Mouse (Mus musculus) stomach, embryonic 16.5 days (tissue): ENCODE measurements around the gene Gabbr2. TPM values are rescaled to one million over a fixed set of nuclear protein-coding genes. Genes with fewer than 3 reads are reported as not detected.

Experiments
- ATAC-seq: fragments of 200-750 bp; cut with Nextera tagmentation; 2 replicates; pipeline ENCODE4 v1.8.0; 2017; ENCODE audit warnings: moderate number of reproducible peaks, moderate TSS enrichment; ENCODE audit not compliant: insufficient read depth, low FRiP score
- H3K27ac ChIP-seq: fragments of 300-500 bp; sonication (generic); 2 replicates; pipeline ENCODE4 v1.5.1; 2014; ENCODE audit warnings: low read length
- H3K27me3 ChIP-seq: fragments of 300-500 bp; sonication (generic); 2 replicates; pipeline ENCODE4 v1.6.1; 2014; ENCODE audit warnings: low read length, control low read depth, mixed read lengths; ENCODE audit not compliant: control insufficient read depth, insufficient read depth
- H3K36me3 ChIP-seq: fragments of 300-500 bp; sonication (generic); 2 replicates; pipeline ENCODE4 v1.6.1; 2014; ENCODE audit warnings: low read length; ENCODE audit not compliant: control insufficient read depth, insufficient read depth
- H3K4me1 ChIP-seq: fragments of 300-500 bp; sonication (generic); 2 replicates; pipeline ENCODE4 v1.6.1; 2014; ENCODE audit warnings: low read length, control low read depth, mixed read lengths; ENCODE audit not compliant: control insufficient read depth, insufficient read depth
- H3K4me2 ChIP-seq: fragments of 300-500 bp; sonication (generic); 2 replicates; pipeline ENCODE4 v1.6.1; 2014; ENCODE audit warnings: low read depth, low read length, mixed read lengths
- H3K4me3 ChIP-seq: fragments of 300-500 bp; sonication (generic); replicated peaks from 2 replicates; pipeline ENCODE4 v1.5.1; 2014; ENCODE audit warnings: mild to moderate bottlenecking, low read length
- H3K9ac ChIP-seq: fragments of 300-500 bp; sonication (generic); 2 replicates; pipeline ENCODE4 v1.6.1; 2014; ENCODE audit warnings: low read length
- H3K9me3 ChIP-seq: fragments of 300-500 bp; sonication (generic); replicated peaks from 2 replicates; pipeline ENCODE4 v1.6.1; 2016; ENCODE audit warnings: low read length, control low read depth; ENCODE audit not compliant: control insufficient read depth
- WGBS: fragments of 180-500 bp; shearing (Covaris S2); extraction: QIAGEN DNeasy Blood & Tissue Kit; methylation state at CpG from one replicate; pipeline ENCODE4 v1.1.7; 2014; 5-methylcytosine and 5-hydroxymethylcytosine counted together
- polyA plus RNA-seq: library from polyadenylated mRNA; unstranded; fragments of >200 nt; fragmentation: Nextera tagmentation; extraction: Ambion mirVana; gene quantifications from 2 replicates; pipeline ENCODE4 v1.2.1, GENCODE M21; 2015

The Gabbr2 gene
- polyA plus RNA-seq, 1 experiment from 2014 or later: 0.10 TPM

DNA sequence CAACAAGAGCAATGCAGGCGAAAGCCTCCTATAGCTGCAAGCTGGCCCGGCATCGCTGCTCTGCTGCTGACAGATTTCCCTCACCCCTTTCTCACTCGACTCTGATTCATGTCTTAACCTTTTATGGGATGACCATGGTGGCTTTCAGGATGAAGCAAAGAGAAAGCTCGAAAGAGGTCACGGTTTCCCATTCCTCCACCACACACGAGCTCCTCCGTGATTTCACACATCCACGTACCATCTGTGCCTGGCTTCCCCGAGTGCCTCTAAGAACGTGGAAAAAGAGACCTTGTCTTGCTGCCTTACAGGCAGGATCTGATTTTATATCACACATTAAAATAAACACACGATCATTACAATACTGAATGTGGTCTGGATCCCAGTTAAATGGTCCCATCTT, 220.6 kb downstream of the Gabbr2 start:
- no peak for ATAC-seq
- H3K9ac ChIP-seq: no peak overlapping the region
- WGBS: 80% methylated on average over 12 of the region's 12 CpGs

DNA sequence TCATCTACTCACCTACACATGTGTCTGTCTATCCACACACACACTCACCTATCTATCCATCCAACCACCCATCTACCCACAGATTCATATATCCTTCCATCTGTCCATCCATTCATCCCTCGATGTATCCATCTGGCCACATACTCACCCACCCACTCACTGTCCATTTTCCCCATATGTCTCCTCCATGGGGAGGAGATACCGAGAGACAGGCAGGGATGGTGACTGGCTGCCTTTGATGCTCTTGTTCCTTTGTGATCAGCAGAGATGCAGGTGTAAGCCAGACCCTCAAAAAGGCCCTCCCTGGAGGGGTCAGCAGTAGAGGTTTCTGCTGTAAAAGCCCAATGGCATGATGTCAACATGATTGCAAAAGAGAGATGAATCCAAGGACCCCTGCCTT, 221.0 kb downstream of the Gabbr2 start:
- Histone ChIP-seq H3K36me3 (no peaks in the 10 kb centered on the region), H3K9ac (no peak overlapping the region), H3K27ac (no peak overlapping the region), H3K4me1 (no peaks in the 10 kb centered on the region), H3K27me3 (no peaks in the 10 kb centered on the region), H3K4me2 (no peak overlapping the region), H3K4me3 (no peak overlapping the region), H3K9me3 (no peaks in the 10 kb centered on the region)
- no peak for ATAC-seq
- 77% methylated on average over 2 of the region's 2 CpGs for WGBS

More for the DNA sequence above, 220.6 kb downstream of the Gabbr2 start:
- H3K9me3 ChIP-seq: no peaks in the 10 kb centered on the region
- no peak overlapping the region for H3K4me2 ChIP-seq
- no peaks in the 10 kb centered on the region for H3K36me3 ChIP-seq
- H3K27me3 ChIP-seq: no peaks in the 10 kb centered on the region
- H3K4me3 ChIP-seq: no peak overlapping the region
- no peaks in the 10 kb centered on the region for H3K4me1 ChIP-seq
- no peak overlapping the region for H3K27ac ChIP-seq

DNA sequence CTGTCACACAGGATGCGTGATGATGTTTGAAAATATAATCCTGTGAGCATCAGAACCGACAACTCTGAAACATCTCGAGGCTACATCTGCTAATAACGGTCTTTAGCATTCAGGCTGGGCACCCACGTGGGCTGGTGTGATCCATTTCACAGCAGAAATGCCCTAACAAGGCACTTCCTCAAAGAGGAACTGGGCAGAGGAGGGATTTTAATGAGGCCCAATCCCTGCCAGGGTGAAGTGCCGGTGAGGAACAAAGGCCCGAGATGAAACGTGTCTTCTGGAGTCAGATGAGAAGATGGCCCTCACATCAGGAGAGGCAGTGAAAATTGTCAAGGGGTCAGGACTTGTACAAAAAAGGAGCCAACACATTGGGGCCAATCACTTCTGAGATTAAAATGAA, 221.6 kb downstream of the Gabbr2 start:
- no peaks in the 10 kb centered on the region for H3K9me3 ChIP-seq
- H3K4me1 ChIP-seq: no peaks in the 10 kb centered on the region
- no peak for ATAC-seq
- no peak overlapping the region for H3K4me2 ChIP-seq
- WGBS: 83% methylated on average over 8 of the region's 8 CpGs
- no peaks in the 10 kb centered on the region for H3K36me3 ChIP-seq
- H3K27ac ChIP-seq: no peak overlapping the region
- H3K4me3 ChIP-seq: no peak overlapping the region
- no peak overlapping the region for H3K9ac ChIP-seq
- H3K27me3 ChIP-seq: no peaks in the 10 kb centered on the region

DNA sequence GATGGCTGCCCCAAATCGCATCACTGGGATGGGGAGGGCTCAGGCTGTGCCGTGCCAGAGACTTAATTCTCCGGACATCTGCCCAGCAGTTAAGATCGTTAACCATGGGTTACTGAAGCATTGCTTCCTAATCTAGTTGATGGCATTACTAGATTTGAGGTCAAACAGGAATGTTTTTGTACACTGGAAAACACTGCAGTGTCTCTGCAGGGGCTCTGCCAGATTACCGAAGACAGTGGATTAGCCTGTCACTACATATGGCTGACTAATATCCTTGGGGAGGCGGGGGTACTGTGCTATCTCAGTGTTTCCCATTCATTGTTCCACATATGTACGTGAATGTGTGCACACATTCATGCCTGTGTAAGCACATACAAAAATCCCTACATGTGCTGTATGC, 225.3 kb downstream of the Gabbr2 start:
- Histone ChIP-seq H3K27ac (no peak overlapping the region), H3K9ac (no peak overlapping the region), H3K4me3 (no peak overlapping the region), H3K36me3 (no peaks in the 10 kb centered on the region), H3K4me1 (no peaks in the 10 kb centered on the region), H3K4me2 (no peak overlapping the region), H3K27me3 (no peaks in the 10 kb centered on the region), H3K9me3 (no peaks in the 10 kb centered on the region)
- ATAC-seq: no peak
- WGBS: 79% methylated on average over 7 of the region's 7 CpGs

DNA sequence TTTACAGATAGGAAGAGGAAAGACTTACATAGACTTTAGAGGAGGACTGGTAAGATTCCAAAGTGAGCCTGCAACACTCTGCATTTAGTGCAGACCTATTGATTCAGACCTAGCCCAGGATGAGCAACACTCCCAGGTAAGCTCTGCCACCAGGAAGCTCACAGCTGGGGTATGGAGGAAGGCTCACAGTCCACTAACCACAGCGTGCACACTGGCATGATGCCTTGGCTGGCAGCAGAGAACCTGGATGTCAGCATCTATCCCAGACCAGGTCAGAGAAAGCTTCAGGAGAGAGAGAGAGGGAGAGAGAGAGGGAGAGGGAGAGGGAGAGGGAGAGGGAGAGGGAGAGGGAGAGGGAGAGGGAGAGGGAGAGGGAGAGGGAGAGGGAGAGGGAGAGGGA, 231.8 kb downstream of the Gabbr2 start:
- WGBS: 64% methylated on average over 1 of the region's 1 CpGs
- no peak overlapping the region for H3K4me3 ChIP-seq
- no peak overlapping the region for H3K4me2 ChIP-seq
- no peaks in the 10 kb centered on the region for H3K27me3 ChIP-seq
- H3K4me1 ChIP-seq: no peaks in the 10 kb centered on the region
- no peak overlapping the region for H3K9ac ChIP-seq
- no peak overlapping the region for H3K27ac ChIP-seq
- H3K36me3 ChIP-seq: no peaks in the 10 kb centered on the region
- no peak for ATAC-seq
- H3K9me3 ChIP-seq: no peaks in the 10 kb centered on the region

DNA sequence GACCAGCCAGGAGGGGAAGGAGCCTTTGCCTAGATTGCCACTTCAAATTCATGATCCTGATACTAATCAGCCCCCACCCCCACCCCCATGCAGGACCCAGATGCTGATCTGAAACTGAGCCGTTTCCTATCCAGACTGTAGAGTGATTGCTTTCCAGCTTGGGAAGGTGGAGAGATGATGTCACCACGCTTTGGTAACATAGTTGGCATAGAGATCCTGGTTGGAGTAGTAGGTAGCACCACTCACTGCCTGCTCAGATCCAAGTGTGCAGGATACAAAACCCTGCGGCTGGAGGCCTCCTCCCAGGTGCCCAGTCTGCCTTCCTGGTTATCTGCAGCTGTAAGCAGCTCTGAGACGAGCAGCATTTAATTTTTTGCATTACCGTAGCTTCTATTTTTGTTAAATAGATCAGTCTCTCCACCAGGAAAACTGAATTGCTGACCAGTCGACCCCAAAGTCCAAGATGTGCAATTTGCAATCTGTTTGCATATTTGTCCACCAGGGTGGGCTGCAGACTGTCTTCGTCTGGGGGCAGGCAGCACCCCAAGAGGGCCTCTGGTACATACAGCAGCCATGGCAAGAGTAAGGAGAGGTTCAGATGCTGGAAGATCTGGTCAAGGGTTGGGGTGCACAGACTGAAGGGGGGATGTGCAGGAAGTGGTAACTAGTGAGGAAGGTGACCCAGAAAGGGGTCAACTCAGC, 233.2 kb downstream of the Gabbr2 start:
- 55% methylated on average over 7 of the region's 7 CpGs for WGBS
- Histone ChIP-seq H3K27me3 (no peaks in the 10 kb centered on the region), H3K4me3 (no peak overlapping the region), H3K4me2 (no peak overlapping the region), H3K36me3 (no peaks in the 10 kb centered on the region), H3K4me1 (no peaks in the 10 kb centered on the region), H3K9ac (no peak overlapping the region), H3K27ac (no peak overlapping the region), H3K9me3 (no peaks in the 10 kb centered on the region)
- no peak for ATAC-seq

DNA sequence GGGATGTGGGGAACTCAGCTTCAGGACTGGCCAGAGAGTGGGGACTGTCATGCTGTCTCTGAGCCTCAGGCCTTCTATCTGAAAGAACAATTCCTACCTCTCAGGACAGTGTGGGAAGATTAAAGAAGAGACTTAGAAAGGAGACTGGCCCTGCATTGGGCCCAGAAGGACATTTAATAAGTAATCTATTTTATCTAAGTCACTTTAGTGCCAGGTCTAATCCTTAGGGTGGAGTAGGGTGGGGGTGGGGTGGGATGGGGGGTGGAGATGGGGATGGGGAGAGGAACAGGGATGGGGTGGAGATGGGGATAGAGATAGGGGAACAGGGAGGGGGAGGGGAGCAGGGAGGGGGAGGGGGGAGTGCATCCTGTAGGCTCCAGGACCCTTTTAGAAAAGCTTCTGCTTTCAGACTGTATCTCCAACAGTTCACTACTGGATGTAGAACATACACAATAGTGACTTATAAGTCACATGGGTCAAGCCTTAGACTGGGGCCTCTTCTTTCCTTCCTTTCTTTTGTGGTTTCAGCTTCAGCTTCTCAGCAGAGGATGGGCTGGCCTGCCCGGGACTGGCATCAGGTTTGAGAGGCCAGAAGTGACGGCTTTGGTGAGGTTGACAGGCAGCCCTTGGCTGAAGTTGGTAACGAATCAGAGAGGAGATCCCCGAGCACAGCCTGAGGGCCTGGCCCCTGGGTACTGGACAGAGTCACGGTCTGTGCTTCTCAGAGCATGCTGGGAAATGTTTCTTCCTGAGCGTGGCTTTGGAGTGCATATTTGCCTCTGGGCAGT, 237.1 kb downstream of the Gabbr2 start:
- H3K9me3 ChIP-seq: no peaks in the 10 kb centered on the region
- H3K9ac ChIP-seq: no peak overlapping the region
- no peak for ATAC-seq
- no peak overlapping the region for H3K4me2 ChIP-seq
- H3K4me1 ChIP-seq: no peaks in the 10 kb centered on the region
- no peak overlapping the region for H3K4me3 ChIP-seq
- no peaks in the 10 kb centered on the region for H3K36me3 ChIP-seq
- H3K27ac ChIP-seq: no peak overlapping the region
- 34% methylated on average over 6 of the region's 6 CpGs for WGBS
- H3K27me3 ChIP-seq: no peaks in the 10 kb centered on the region

DNA sequence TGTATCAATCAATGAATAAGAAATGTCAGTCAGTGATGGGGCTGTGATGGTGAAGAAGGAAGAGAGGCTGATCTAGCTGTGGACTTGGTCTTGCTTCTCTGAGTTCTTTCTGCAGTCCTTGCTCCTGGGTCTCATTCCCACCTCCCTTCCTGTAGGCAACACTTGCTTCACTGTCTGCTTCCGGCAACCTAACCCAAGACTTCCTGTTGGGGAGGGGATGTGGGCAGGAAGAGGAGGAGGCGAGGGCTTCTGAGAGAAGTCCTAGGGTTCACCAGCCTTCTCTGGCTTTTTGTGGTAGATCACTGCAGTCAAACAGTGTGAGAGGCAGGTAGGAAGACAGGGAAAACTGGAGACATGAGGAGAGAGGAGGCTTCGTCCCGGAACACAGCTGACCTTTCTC, 239.4 kb downstream of the Gabbr2 start:
- H3K9ac ChIP-seq: no peak overlapping the region
- H3K4me1 ChIP-seq: no peaks in the 10 kb centered on the region
- 70% methylated on average over 4 of the region's 4 CpGs for WGBS
- no peak for ATAC-seq
- H3K4me3 ChIP-seq: no peak overlapping the region
- no peaks in the 10 kb centered on the region for H3K9me3 ChIP-seq
- no peaks in the 10 kb centered on the region for H3K27me3 ChIP-seq
- no peaks in the 10 kb centered on the region for H3K36me3 ChIP-seq
- H3K27ac ChIP-seq: no peak overlapping the region
- H3K4me2 ChIP-seq: no peak overlapping the region

DNA sequence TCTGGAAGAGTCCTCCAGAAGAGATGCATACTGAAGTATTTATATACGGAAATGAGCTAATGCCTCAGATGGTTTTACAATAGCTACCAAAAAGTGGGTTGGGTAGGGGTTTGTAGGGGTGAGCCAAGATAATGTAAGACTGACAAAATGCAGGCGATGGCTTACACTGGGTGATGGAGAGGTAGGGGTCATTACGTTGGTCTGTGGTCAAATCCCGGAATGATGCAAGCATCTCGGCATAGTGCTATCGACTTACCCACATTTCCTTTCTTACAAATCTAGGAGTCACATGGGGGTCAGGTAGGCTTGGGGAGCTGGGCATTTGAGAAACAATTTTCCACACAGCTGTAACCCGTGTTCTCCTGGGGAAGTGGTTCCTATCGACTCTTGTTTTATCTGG, 242.7 kb downstream of the Gabbr2 start:
- Histone ChIP-seq H3K4me1 (no peaks in the 10 kb centered on the region), H3K4me3 (no peak overlapping the region), H3K9ac (no peak overlapping the region), H3K9me3 (no peaks in the 10 kb centered on the region), H3K4me2 (no peak overlapping the region), H3K36me3 (no peaks in the 10 kb centered on the region), H3K27me3 (no peaks in the 10 kb centered on the region), H3K27ac (no peak overlapping the region)
- ATAC-seq: no peak
- 73% methylated on average over 8 of the region's 8 CpGs for WGBS
